Mouse (Mus musculus): Measurements from ENCODE around the gene Cadm1.

The Cadm1 gene

DNA sequence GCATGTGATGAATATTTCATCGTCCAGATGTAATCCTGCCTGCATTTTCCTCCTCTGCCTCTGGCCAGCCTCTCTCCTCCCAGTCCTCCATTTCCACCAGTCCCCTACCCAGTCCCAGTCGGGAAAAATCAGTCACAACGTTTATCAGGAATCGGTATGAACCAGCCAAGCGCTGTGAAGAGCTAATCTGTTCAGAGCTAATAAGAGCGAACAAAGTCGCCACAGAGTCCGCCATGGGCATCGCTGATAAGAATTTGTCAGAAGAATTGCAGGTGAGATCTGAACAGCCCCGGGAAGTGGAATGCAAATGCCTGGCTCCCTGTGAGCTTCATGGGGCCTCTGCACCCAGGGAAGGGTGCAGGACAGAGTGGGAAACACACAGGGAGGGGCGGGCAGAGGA, 352.4 kb downstream of the Cadm1 start:
- no peak for DNase-seq

DNA sequence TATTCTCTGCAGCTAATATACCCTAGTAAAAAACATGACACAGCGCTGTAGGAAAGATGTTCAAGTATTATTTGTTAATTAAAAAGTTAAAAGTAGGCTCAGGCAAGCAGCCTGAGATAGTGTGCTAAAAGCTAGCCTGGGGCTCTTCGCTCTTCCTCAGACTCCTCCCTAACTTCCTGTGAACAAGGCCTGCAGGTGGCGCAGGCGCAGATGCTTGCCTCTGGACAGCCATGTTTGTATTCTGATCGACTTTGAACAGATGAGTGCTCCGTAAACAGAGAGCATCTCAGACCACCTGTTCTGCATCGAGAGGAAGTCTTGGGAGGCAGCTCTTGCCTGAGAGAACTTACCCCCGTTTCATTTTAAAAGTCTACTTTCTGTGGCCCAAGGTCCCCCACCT, 361.7 kb downstream of the Cadm1 start:
- DNase-seq: no peak

DNA sequence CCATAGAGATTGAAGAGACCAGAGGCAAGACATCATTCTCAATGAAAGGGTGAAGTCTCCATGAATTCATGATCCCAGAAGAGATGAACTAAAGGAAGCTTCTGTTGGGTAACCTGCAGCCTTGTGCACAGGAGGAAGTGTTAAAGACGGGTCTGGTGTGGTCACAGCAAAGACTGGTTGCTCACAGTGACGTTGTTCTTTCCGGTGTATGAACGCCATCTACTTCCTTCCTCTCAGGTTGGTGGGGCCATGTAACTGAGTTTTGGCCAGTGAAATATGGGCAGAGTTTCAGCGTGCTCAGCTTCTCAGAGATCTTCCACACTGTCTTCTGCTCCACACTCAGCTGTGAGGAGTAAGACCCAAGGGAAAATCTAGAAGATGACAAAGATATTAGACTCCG, 363.0 kb downstream of the Cadm1 start:
- no peak for DNase-seq

DNA sequence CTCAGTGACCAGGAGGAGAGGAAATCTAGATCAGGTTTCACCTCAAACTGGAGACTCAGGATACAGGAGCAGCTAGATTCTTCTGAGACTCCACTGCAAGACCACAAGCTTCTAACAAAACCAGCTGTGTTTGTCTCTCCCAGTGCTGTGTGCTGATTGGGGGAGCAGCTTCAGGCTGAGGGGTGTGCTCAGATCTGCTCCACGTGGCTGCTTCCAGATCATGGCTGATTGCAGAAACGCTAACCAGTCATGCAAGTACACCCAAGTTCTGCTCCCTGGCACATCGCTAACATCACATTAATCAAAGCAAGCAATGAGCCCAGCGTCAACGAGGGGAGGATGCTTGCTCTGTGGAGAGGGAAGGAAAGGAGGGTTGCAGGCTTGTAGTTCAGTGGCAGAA, 364.1 kb downstream of the Cadm1 start:
- DNase-seq: no peak

DNA sequence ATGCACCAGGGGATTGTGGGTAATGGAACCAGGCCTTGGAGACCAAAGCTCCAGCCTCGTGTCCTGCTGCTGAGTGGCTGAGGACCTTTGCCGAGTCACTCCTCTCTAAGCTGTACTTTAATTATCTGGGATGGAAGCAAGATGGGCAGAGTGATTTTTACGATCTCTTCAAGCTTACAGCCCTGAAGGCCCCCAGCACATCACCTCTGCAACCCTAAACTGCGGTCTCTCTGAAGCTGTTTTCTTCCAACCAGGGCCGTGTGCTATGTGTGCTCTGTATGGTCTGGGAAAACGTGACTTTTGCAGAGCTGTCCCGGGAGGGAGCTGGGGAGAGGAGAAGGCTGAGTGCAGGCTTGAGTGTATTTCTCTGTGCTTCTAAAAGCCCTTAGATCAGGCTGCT, 364.7 kb downstream of the Cadm1 start:
- DNase-seq: no peak

DNA sequence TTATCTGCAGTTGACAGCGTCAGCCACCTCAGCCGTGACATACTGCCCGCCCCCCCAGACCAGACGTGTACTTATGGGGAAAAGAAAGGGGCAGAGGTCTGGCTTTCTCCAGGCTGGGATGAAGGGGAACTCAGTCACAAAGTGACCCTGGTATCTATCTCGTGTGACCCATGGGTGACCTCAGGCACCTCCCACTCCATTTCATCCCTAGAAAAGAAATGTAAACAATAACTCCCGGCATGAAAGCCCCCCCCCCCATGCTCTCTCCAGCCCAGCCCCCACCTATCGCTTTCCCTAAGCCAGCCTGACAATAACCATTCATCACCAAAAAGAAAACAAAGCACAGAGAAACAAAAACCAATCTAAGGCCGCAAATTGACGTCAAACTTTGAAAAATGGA, 365.1 kb downstream of the Cadm1 start:
- no peak for DNase-seq

DNA sequence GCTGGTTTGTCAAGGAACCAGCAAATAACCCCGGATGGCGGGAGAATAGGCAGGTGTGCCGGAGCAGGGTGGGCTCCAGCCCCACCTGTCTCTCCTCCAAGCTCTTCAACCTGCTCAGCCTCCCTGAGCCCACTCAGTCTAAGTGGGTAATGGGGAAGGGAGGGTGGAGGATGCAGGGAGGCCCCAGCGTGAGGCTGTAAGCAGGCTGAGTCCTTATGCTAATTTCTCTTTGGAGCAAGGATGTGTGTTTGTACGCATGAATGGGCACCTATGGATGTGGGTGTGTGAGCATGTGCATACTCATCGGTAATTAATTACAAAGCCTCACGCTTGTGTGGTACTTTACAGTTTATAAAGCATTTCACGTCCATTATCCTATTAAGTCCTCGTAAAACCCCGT, 370.8 kb downstream of the Cadm1 start:
- no peak for DNase-seq

DNA sequence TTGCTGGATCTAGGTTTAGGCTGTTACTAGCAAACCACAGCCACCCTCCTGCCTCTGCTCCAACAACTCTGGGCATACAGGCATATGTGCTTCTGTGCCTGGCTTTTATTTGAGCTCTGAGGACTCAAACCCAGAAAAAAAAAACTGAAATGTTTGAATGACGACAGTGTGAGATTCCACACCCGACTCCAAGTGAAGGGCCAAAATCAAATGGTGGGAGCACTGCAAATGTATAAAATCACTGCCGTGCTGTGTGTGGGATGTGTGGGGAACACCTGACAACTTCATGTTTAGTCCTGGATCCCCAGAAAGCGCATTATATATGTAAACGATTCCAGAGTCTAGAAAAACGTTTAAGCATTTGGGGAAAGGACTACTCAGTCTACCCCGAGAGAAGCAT, 373.7 kb downstream of the Cadm1 start:
- no peak for DNase-seq

DNA sequence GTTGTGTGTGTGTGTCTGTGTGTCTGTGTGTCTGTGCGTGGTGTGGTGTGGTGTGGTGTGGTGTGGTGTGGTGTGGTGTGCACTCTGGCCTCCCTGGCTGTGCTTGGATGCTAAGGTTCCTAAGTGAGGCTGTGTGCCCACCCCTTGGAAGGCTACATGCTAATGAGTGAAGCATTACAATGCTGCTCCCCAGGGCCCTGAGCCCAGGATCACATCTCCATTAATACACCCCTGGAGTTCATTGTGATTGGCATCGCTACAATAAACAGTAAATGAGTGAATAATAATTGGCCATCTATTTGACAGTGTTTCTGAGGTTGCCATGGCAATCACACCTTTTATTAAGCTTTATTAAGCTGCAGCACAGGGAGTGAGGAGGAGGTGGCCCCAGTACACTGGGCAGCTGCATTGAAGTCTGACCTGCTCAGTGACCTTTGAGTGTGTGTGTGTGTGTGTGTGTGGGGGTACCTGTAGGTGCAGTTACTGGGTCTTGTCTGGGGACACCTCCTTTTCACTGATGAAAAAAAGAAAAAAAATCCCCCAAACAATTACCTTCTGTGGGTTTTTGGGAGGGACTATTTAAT, 374.5 kb downstream of the Cadm1 start:
- no peak for DNase-seq

DNA sequence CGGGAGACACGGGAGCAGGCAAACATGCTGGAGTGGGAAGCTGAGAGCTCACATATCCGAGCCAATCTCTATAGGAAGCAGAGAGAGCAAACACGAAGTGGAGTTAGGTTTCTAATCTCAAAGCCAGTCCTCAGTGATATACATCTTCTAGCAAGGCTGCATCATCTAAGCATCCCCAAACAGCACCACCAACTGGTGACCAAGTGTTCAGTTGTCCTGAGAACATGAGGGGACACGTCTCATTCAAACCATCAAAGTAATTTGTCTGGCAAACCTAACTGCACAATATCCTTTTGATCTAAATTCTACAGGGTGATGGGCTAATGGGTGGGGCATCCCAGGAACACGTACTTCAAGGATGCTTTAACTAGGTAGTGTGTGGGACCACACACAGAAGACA, 376.5 kb downstream of the Cadm1 start:
- DNase-seq: no peak

Measured in liver (tissue).